Mouse (Mus musculus): ENCODE results near the gene Csnk2a2. TPM values are rescaled to one million over a fixed set of nuclear protein-coding genes. Genes with fewer than 3 reads are reported as not detected.

Gene Csnk2a2
- polyA plus RNA-seq, 1 experiment from 2014 or later, result 7.1 TPM

DNA sequence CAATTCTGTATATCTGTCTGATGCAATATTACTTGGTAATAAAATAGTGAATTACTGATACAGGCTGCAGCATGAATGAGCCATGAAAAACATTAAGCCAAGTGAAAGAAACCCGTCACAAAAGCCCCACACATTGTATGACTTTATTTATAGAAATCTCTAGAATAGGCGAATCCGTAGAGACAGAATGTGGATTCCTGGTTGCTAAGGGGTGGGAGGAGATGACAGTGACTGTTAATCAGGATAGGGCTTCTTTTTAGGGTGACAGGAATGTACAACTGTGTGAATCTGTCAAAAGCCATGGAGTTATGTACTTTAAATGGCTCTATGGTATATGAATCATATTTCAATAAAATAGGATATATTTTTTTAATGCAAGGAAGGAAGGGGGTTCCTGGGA is 15.8 kb upstream of the Csnk2a2 start:
- 70% methylated on average over 3 of the region's 3 CpGs for WGBS
- Histone ChIP-seq H3K4me2 (no peak overlapping the region), H3K9ac (no peak overlapping the region), H3K4me3 (no peak overlapping the region), H3K9me3 (no peaks in the 10 kb centered on the region), H3K27ac (replicated peaks) (no peak overlapping the region), H3K27me3 (replicated peaks) (no peaks in the 10 kb centered on the region), H3K4me1 (no peaks in the 10 kb centered on the region), H3K36me3 (no peaks in the 10 kb centered on the region)
- ATAC-seq (ENCODE audit: extremely low read depth, insufficient number of reproducible peaks, low FRiP score, low TSS enrichment), result no peak

DNA sequence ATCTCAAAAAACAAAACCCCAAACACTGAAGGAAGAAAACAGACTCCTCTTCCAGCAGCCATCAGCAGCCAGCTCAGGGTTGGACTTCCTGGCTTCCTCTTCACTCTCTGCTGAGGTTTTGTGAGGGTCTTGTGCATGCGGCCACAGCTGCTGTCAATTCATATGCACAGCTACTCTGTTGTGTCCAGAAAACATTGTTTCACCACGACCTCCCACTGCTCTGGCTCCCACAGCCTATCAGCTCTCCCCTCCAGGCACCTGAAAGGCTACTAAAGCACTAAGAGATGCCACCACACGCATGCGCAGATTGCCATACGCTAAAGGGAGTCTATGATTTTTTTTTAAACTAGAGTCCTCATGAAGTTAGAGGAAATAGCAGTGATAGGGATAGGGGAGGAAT is 15.0 kb upstream of the Csnk2a2 start:
- 62% methylated on average over 5 of the region's 5 CpGs for WGBS

DNA sequence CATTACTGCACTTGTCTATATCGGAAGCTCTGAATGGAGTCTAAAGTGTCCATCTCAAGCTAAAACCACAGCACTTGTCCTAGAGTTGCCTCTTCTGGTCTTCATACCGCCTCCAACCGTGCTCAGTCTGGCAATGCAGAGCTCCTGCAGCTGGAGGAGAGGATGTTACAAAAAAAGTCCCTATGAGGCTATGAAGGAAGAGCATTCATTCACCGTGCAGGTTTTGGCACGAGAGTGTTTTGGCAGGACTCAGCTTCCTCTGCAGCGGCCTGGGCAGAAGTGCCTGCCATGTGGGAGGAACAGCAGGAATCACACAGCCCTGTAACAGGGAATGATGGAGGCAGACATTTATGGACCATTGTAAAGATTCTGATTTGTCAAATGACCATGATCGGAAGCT is 12.6 kb upstream of the Csnk2a2 start:
- no peaks in the 10 kb centered on the region for H3K36me3 ChIP-seq
- H3K4me3 ChIP-seq, result no peak overlapping the region
- no peaks in the 10 kb centered on the region for H3K9me3 ChIP-seq
- no peaks in the 10 kb centered on the region for H3K27me3 ChIP-seq (replicated peaks)
- ATAC-seq (ENCODE audit: extremely low read depth, insufficient number of reproducible peaks, low FRiP score, low TSS enrichment), result no peak
- H3K4me2 ChIP-seq, result no peak overlapping the region
- H3K27ac ChIP-seq (replicated peaks), result no peak overlapping the region
- WGBS, result 81% methylated on average over 7 of the region's 7 CpGs
- peaks cover under 1% of the 10 kb centered on the region; the same call in 1 of the 2 replicates for H3K4me1 ChIP-seq
- H3K9ac ChIP-seq, result no peak overlapping the region

More for the DNA sequence above, 15.0 kb upstream of the Csnk2a2 start:
- Histone ChIP-seq H3K4me2 (no peak overlapping the region), H3K4me3 (no peak overlapping the region), H3K9ac (no peak overlapping the region), H3K36me3 (no peaks in the 10 kb centered on the region), H3K9me3 (no peaks in the 10 kb centered on the region), H3K4me1 (no peaks in the 10 kb centered on the region), H3K27me3 (replicated peaks) (no peaks in the 10 kb centered on the region), H3K27ac (replicated peaks) (no peak overlapping the region)
- ATAC-seq (ENCODE audit: extremely low read depth, insufficient number of reproducible peaks, low FRiP score, low TSS enrichment), result no peak

DNA sequence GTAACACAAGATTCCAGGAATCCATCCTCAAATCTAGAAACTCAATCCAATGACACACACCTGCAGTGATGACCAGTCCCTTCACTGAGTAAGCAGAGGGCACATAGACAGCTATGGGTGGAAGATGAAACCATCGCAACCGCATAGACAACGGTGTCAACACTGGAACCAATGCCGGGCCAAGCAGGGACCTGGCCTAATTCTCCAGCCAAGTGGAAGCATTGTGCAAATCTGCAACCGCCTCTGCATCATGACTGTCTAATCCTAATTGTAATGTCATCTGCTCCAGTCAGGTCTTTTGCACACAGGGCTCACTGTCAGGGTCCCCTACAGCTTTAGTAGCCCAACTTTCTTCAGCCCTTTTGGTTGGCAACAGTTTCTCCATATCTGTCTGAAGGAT is 10.6 kb upstream of the Csnk2a2 start:
- H3K4me3 ChIP-seq, result no peak overlapping the region
- no peak overlapping the region for H3K4me2 ChIP-seq
- WGBS, result 95% methylated on average over 5 of the region's 5 CpGs
- H3K4me1 ChIP-seq, result peaks cover 6% of the 10 kb centered on the region; the same call in 1 of the 2 replicates
- H3K27me3 ChIP-seq (replicated peaks), result no peaks in the 10 kb centered on the region
- no peak overlapping the region for H3K9ac ChIP-seq
- H3K9me3 ChIP-seq, result no peaks in the 10 kb centered on the region
- ATAC-seq (ENCODE audit: extremely low read depth, insufficient number of reproducible peaks, low FRiP score, low TSS enrichment), result no peak
- H3K27ac ChIP-seq (replicated peaks), result no peak overlapping the region
- no peaks in the 10 kb centered on the region for H3K36me3 ChIP-seq

DNA sequence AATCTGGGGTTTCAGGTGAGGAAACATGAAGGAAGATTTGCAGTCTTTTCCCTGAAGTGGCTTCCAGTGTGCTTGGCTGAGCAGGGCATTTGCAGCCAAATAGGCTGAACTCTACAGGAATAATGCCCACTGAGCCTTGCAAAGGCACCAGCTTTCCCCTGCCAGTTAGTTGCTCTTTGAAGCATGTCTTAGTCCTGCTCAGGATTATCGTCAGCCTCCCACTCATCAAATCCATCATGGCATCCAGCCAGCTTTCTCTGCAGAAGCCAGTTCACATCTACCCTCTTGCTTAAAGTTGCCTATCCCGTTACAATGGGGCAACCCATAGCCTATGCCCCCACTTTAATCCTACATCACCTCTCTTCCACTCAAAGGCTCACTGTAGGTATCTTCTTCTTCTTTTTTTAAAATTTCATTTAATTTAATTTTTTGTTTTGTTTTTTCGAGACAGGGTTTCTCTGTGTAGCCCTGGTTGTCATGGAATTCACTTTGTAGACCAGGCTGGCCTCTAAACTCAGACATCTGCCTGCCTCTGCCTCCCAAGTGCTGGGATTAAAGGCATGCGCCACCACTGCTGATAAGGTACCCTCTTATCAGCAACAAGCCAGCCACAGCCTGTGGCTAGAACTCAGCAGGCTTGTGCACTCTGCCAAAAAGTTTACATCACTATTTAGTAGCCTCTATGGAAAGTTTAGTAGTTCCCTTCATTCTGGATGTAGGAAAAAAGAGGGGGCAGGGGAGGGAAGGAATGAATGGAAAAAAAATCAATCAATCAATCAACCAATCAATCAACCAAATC is 9.6 kb upstream of the Csnk2a2 start:
- Histone ChIP-seq H3K4me3 (no peak overlapping the region), H3K9ac (no peak overlapping the region), H3K27ac (replicated peaks) (no peak overlapping the region), H3K36me3 (no peaks in the 10 kb centered on the region), H3K4me1 (peaks cover 6% of the 10 kb centered on the region; the same call in 1 of the 2 replicates), H3K4me2 (no peak overlapping the region), H3K9me3 (no peaks in the 10 kb centered on the region), H3K27me3 (replicated peaks) (no peaks in the 10 kb centered on the region)
- no peak for ATAC-seq (ENCODE audit: extremely low read depth, insufficient number of reproducible peaks, low FRiP score, low TSS enrichment)
- 51% methylated on average over 4 of the region's 4 CpGs for WGBS

DNA sequence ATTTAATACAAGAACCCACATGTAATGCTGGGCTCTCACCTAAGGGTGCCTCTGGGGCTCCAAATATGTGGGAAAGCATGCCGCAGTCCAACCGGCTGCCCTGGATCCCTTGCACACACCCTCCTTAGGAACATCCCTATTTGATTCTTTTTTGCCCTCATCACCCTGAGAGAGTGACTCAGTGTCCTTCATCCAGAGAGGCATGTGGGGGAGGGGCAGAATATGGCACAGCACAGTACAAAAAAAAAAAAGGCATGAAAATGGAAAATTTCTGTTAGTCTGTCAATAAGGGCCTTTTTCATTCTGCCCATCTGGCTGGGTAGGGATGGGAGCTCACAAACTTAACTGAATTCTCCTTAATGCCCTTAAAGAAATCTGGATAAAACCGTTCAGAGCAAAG is 8.0 kb upstream of the Csnk2a2 start:
- 77% methylated on average over 3 of the region's 3 CpGs for WGBS
- no peaks in the 10 kb centered on the region for H3K9me3 ChIP-seq

GRCm38 (mm10) chr8:95496420-95496819 is 6.6 kb upstream of the Csnk2a2 start:
- no peaks in the 10 kb centered on the region for H3K9me3 ChIP-seq
- no peaks in the 10 kb centered on the region for H3K27me3 ChIP-seq (replicated peaks)
- WGBS, result 43% methylated on average over 3 of the region's 3 CpGs
- ATAC-seq (ENCODE audit: extremely low read depth, insufficient number of reproducible peaks, low FRiP score, low TSS enrichment), result no peak
- H3K4me2 ChIP-seq, result no peak overlapping the region
- H3K27ac ChIP-seq (replicated peaks), result no peak overlapping the region
- peaks cover 6% of the 10 kb centered on the region; the same call in 1 of the 2 replicates for H3K4me1 ChIP-seq
- H3K36me3 ChIP-seq, result no peaks in the 10 kb centered on the region
- H3K9ac ChIP-seq, result no peak overlapping the region
- H3K4me3 ChIP-seq, result no peak overlapping the region

More for the DNA sequence above, 8.0 kb upstream of the Csnk2a2 start:
- Histone ChIP-seq H3K36me3 (no peaks in the 10 kb centered on the region), H3K9ac (no peak overlapping the region), H3K27ac (replicated peaks) (no peak overlapping the region), H3K4me3 (no peak overlapping the region), H3K4me1 (peaks cover 6% of the 10 kb centered on the region; the same call in 1 of the 2 replicates), H3K4me2 (no peak overlapping the region), H3K27me3 (replicated peaks) (no peaks in the 10 kb centered on the region)
- no peak for ATAC-seq (ENCODE audit: extremely low read depth, insufficient number of reproducible peaks, low FRiP score, low TSS enrichment)

- peaks cover 6% of the 10 kb centered on the region; the same call in 1 of the 2 replicates for H3K4me1 ChIP-seq
- no peak overlapping the region for H3K27ac ChIP-seq (replicated peaks)
- ATAC-seq (ENCODE audit: extremely low read depth, insufficient number of reproducible peaks, low FRiP score, low TSS enrichment), result no peak
- no peaks in the 10 kb centered on the region for H3K27me3 ChIP-seq (replicated peaks)
- H3K9ac ChIP-seq, result no peak overlapping the region
- H3K9me3 ChIP-seq, result no peaks in the 10 kb centered on the region
- WGBS, result 75% methylated on average over 6 of the region's 6 CpGs
- no peak overlapping the region for H3K4me2 ChIP-seq
- H3K4me3 ChIP-seq, result no peak overlapping the region
- H3K36me3 ChIP-seq, result no peaks in the 10 kb centered on the region
Observed at GRCm38 (mm10) chr8:95495444-95495843, 5.6 kb upstream of the Csnk2a2 start.

DNA sequence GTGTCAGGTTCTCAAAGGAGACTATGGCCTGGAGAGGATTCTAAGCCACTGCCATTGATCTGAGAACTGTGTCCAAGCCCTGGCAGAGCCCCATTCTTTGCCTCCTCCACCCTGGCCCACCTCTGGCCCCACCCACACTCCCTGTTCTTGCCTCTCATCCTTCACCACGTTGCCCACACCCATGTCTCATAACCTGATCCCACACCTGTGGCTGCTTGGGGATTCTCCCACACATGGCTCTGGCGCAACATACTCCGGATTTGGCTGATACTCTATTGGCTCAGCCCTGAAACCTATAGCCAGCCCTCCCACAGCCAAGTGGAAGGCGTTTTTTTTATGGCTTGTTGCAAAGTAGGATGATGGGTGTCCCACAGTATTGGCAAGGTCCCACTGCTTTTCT is 2.2 kb upstream of the Csnk2a2 start:
- H3K4me3 ChIP-seq, result no peak overlapping the region
- 61% methylated on average over 4 of the region's 4 CpGs for whole genome bisulfite sequencing
- no peaks in the 10 kb centered on the region for H3K9me3 ChIP-seq
- H3K4me2 ChIP-seq, result no peak overlapping the region
- H3K4me1 ChIP-seq, result peaks cover 15% of the 10 kb centered on the region
- no peak overlapping the region for H3K27ac ChIP-seq (replicated peaks)
- H3K36me3 ChIP-seq, result no peaks in the 10 kb centered on the region
- no peaks in the 10 kb centered on the region for H3K27me3 ChIP-seq (replicated peaks)
- no peak overlapping the region for H3K9ac ChIP-seq
- no peak for ATAC-seq (ENCODE audit: extremely low read depth, insufficient number of reproducible peaks, low FRiP score, low TSS enrichment)

DNA sequence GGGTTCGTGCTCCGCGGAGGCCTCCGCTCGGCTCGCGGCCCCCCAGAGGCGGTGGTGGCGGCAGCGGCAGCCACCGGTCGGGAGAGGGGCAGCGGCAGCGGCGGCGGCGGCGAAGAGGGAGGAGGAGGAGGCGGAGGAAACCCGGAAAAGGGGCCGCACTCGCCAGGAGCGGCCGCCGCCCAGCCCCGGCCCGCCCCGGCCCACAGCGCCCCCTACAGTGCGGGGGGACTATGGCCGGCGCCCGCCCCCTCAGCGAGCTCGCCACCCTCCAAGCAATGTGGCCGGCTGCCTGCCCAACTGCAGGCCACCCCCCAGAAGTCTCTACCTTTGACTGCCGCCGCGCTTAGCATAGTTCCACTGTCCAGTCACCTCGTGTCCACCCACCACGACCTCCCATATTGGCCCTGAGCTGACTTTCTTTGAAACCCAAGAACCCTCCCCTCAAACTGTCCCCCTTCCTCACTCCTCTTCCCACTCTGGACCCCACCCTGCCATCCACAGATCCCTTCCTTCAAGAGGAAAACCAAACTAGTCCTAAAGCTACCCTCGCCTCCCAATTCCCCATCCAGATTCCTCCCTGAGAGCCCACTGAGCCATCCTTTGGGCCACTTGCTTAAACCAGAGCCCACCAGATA is 1.0 kb downstream of the Csnk2a2 start:
- Histone ChIP-seq H3K9ac (peak overlapping the region; percentile 99), H3K36me3 (peaks cover 31% of the 10 kb centered on the region), H3K27ac (replicated peaks) (peak overlapping the region; percentile 66; the same call in 1 of the 2 replicates), H3K9me3 (no peaks in the 10 kb centered on the region), H3K27me3 (replicated peaks) (no peaks in the 10 kb centered on the region), H3K4me3 (peak overlapping the region; percentile 98), H3K4me2 (peak overlapping the region; percentile 90), H3K4me1 (peaks cover 21% of the 10 kb centered on the region)
- 4% methylated on average over 7 of the region's 42 CpGs for WGBS
- ATAC-seq (ENCODE audit: extremely low read depth, insufficient number of reproducible peaks, low FRiP score, low TSS enrichment), result peak; percentile 74

DNA sequence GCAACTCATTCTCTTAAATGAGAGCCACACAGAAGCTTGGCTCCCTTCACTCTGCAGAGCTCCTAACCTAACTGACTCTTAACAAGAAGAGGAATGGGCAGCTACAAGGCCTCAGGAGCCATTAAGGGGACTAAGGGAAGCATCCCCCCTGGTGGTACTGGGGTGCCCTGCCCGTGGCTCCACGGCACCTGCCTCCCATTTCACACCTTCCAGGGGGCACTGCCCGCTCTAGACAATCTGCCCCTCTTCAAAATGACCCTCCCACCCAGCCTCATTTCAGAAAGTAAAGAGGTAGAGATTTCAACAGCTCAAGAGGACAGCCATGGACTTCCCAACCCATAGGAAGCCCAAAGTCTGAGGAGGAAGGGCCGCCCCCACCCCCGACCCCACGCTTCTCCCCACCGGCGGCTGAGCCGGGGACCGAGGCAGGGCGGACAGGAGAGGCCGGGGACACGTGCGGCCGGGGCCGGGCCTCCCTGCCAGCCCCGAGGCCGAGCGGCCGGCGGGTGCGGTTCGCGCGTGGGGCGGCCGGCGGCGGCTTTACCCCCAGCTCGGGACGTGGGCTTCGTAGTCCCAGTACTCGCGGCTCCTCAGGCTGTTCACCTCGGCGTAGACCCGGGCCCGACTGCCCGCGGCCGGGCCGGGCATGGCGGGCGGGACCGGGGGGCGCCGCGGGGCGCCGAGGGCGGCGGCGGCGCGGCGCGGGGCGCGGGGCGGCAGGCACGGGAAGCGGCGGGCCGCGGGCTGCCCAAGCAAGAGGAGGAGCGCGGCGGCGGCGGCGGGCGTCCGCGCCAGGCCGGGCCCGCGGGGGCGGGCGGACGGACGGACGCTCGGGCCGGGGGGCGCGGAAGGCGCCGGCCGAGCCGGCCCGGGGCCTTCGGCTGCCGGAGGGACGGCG is 1.8 kb downstream of the Csnk2a2 start:
- Histone ChIP-seq H3K27me3 (replicated peaks) (no peaks in the 10 kb centered on the region), H3K4me3 (peak overlapping the region; percentile 98), H3K4me2 (peak overlapping the region; percentile 90), H3K4me1 (peaks cover 21% of the 10 kb centered on the region), H3K9me3 (no peaks in the 10 kb centered on the region), H3K27ac (replicated peaks) (peak overlapping the region; percentile 66), H3K36me3 (peaks cover 39% of the 10 kb centered on the region), H3K9ac (peak overlapping the region; percentile 99)
- peak; percentile 48; the same call in 1 of the 2 replicates for ATAC-seq (ENCODE audit: extremely low read depth, insufficient number of reproducible peaks, low FRiP score, low TSS enrichment)
- under 1% methylated on average over 55 of the region's 95 CpGs for WGBS

Measured in heart, embryonic 13.5 days (tissue).